Mouse (Mus musculus) E14TG2a.4 (cell line): ENCODE measurements around the gene Vps11.

Source experiments
- CTCF ChIP-seq: conservative IDR thresholded peaks from 2 replicates; pipeline ENCODE4 v1.5.1; 2014; ENCODE audit warnings: low read length
- NANOG ChIP-seq: IDR thresholded peaks from 2 replicates; pipeline ENCODE4 v1.6.1; 2014; ENCODE audit warnings: borderline replicate concordance, low read length, mixed read lengths
- POU5F1 ChIP-seq: IDR thresholded peaks from 2 replicates; pipeline ENCODE4 v1.6.1; 2014; ENCODE audit warnings: low read length, borderline replicate concordance

DNA sequence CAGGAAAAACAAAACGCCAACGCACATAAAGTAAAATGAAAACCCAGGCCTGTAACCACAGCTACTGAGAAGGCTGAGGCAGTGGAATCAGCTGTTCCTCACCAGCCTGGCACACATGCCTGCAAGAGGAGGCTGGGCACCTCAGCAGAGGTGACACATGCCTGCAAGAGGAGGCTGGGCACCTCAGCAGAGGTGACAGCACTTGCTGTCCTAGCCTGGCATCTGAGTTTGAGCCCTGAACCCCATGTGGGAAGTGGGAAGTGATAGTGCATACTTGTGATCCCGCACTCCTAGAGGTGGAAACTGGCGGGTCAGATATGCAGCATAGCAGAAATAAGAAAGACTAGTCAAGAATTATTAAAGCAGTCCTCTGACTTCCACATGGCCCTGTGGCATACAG lies 10.1 kb downstream of the Vps11 start:
- no peak for TF ChIP-seq CTCF
- no peak for TF ChIP-seq NANOG
- no peak for TF ChIP-seq POU5F1
